Mouse (Mus musculus) spleen, adult 2 months (tissue): ENCODE results near the gene Cbx5. TPM values are rescaled to one million over a fixed set of nuclear protein-coding genes. Genes with fewer than 3 reads are reported as not detected.

ENCODE experiments used
- DNase-seq, 2 experiments: peaks; one replicate each; pipeline versions ENCODE4 v3.0.0 to v3.0.0-alpha.2; 2012 to 2021; ENCODE audit warnings: low spot score in 2 of 2, low read depth in 1 of 2
- H3K27ac ChIP-seq: fragments of 200-500 bp; 2 replicates; pipeline ENCODE4 v1.5.1; 2012; ENCODE audit warnings: low read length, inconsistent platforms; ENCODE audit not compliant: insufficient read depth
- H3K27me3 ChIP-seq: fragments of 200-500 bp; 2 replicates; pipeline ENCODE4 v1.6.1; 2012; ENCODE audit warnings: mild to moderate bottlenecking, moderate library complexity, low read length, inconsistent platforms; ENCODE audit not compliant: control insufficient read depth, insufficient read depth
- H3K36me3 ChIP-seq: fragments of 200-500 bp; 2 replicates; pipeline ENCODE4 v1.6.1; 2012; ENCODE audit warnings: mild to moderate bottlenecking, low read length, inconsistent platforms; ENCODE audit not compliant: control insufficient read depth, insufficient read depth
- H3K4me1 ChIP-seq: fragments of 200-500 bp; 2 replicates; pipeline ENCODE4 v1.6.1; 2011; ENCODE audit warnings: inconsistent platforms; ENCODE audit not compliant: control insufficient read depth, insufficient read depth, insufficient read length
- H3K4me3 ChIP-seq: fragments of 200-500 bp; 2 replicates; pipeline ENCODE4 v1.5.1; 2011; ENCODE audit warnings: mild to moderate bottlenecking, inconsistent platforms; ENCODE audit not compliant: insufficient read depth, insufficient read length; ENCODE audit errors: extremely low read depth
- CTCF ChIP-seq: fragments of 200-500 bp; IDR thresholded peaks from 2 replicates; pipeline ENCODE4 v1.5.1; 2011; ENCODE audit warnings: mild to moderate bottlenecking, inconsistent platforms; ENCODE audit not compliant: insufficient read depth, insufficient read length, insufficient replicate concordance; ENCODE audit errors: extremely low read depth
- POLR2A ChIP-seq: fragments of 200-500 bp; IDR thresholded peaks from 2 replicates; pipeline ENCODE4 v1.6.1; 2011; ENCODE audit warnings: low read depth, low read length, inconsistent platforms
- WGBS: fragments of 180-500 bp; shearing (Covaris S2); methylation state at CpG from one replicate; pipeline ENCODE4 v1.1.7; 2018; 5-methylcytosine and 5-hydroxymethylcytosine counted together
- polyA plus RNA-seq: library from polyadenylated mRNA; depleted of rRNA; stranded (reverse); fragments of >200 nt; gene quantifications from 2 replicates; pipeline ENCODE4 v1.2.3, GENCODE M21; 2012

Gene Cbx5
- polyA plus RNA-seq, 1 experiment = 6.4 TPM

DNA sequence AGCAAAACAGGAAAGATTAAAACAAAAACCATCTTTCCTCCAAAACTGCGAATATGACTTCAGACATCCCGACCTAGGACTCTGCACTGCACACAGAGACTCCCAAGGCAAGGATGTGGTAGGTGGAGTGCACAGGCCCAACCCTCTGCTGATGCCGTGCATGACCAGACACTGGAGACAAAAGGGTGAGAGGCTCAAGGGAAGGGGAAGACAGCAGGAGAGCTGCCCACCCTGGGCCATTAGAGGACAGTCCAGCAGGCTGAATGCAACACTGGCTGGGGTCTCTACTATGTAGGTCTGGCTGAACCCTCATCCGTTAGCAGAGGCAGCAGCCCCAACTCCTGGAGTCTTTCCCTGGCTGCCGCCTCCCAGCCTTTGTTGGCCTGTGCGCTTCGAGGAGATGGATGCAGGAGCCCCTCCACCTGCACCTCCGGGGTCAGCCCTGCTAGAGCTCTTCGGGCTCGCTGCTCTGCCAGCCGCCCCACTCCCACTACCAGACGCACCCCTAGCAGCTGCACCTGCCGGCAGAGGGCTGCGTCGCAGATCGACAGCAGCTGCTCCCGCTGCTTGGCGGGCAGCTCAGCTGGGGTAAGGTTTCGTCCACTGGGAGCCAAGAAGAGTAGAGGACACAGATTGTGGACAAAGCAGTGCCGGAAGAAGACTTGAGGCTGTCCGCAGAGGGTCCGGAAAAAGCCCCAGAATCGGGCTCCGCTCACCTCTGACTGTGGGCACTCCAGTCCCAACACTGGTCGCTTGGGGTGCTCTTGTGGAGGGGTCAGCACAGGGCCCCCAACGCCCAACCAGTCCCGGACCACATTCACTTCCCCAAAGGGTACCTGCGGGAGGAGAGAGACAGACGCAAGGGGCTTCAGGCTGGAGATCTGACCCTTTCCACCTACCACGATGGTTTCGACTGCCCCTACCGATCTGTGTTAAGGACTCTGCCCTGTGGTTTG lies 84.0 kb downstream of the Cbx5 start:
- Histone ChIP-seq H3K27ac (no peak overlapping the region), H3K27me3 (no peaks in the 10 kb centered on the region), H3K36me3 (peaks cover 19% of the 10 kb centered on the region), H3K4me1 (no peaks in the 10 kb centered on the region), H3K4me3 (no peak overlapping the region)
- TF ChIP-seq POLR2A (no peak), CTCF (no peak)
- DNase-seq = no peak
- 88% methylated on average over 32 of the region's 32 CpGs for WGBS

GRCm38 (mm10) chr15:103152890-103153610 lies 86.6 kb downstream of the Cbx5 start:
- no peaks in the 10 kb centered on the region for H3K27me3 ChIP-seq
- WGBS = 64% methylated on average over 4 of the region's 4 CpGs
- no peak overlapping the region for H3K4me3 ChIP-seq
- no peaks in the 10 kb centered on the region for H3K4me1 ChIP-seq
- DNase-seq = no peak
- TF ChIP-seq POLR2A (no peak), CTCF (no peak)
- no peak overlapping the region for H3K27ac ChIP-seq
- H3K36me3 ChIP-seq = peaks cover 16% of the 10 kb centered on the region

GRCm38 (mm10) chr15:103152371-103152770 lies 87.2 kb downstream of the Cbx5 start:
- 87% methylated on average over 3 of the region's 3 CpGs for WGBS
- Histone ChIP-seq H3K4me1 (no peaks in the 10 kb centered on the region), H3K27ac (no peak overlapping the region), H3K27me3 (no peaks in the 10 kb centered on the region), H3K4me3 (no peak overlapping the region), H3K36me3 (peaks cover 14% of the 10 kb centered on the region)
- TF ChIP-seq POLR2A = no peak
- TF ChIP-seq CTCF = no peak
- DNase-seq = no peak

DNA sequence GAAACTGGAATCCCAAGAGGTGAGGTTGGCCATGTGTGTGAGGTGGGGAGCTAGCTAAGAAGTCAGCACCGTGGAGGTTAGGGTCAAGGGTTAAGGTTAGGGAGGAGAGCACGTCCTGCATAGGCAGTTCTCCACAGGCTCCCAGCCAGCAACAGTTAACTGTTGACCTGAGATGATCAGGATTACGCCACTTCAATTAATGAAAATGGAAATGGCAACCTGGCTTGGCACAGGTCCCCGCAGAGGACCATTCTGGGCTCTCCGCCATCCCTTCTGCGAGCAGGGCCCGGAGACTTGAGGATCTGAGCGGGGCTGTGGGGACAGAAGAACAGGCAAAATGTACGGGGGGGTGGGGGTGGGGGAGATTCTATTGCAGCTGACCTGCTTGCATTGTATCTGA lies 91.8 kb downstream of the Cbx5 start:
- peaks cover 12% of the 10 kb centered on the region for H3K27me3 ChIP-seq
- H3K4me1 ChIP-seq = no peaks in the 10 kb centered on the region; the same call in 1 of the 2 replicates
- TF ChIP-seq CTCF (no peak), POLR2A (no peak)
- H3K36me3 ChIP-seq = no peaks in the 10 kb centered on the region
- no peak overlapping the region for H3K4me3 ChIP-seq
- no peak overlapping the region for H3K27ac ChIP-seq
- no peak for DNase-seq
- WGBS = 76% methylated on average over 9 of the region's 9 CpGs

- Histone ChIP-seq H3K27me3 (peaks cover 12% of the 10 kb centered on the region), H3K4me1 (no peaks in the 10 kb centered on the region; the same call in 1 of the 2 replicates), H3K4me3 (no peak overlapping the region), H3K27ac (no peak overlapping the region), H3K36me3 (no peaks in the 10 kb centered on the region)
- DNase-seq = no peak
- TF ChIP-seq POLR2A = no peak
- TF ChIP-seq CTCF = no peak
- 16% methylated on average over 3 of the region's 3 CpGs for WGBS
Measured at GRCm38 (mm10) chr15:103147422-103147690, 92.3 kb downstream of the Cbx5 start.

- Histone ChIP-seq H3K27ac (no peak overlapping the region), H3K4me3 (no peak overlapping the region), H3K36me3 (no peaks in the 10 kb centered on the region), H3K4me1 (no peaks in the 10 kb centered on the region; the same call in 1 of the 2 replicates), H3K27me3 (peaks cover 12% of the 10 kb centered on the region)
- 3% methylated on average over 57 of the region's 57 CpGs for WGBS
- no peak for DNase-seq
- TF ChIP-seq POLR2A = no peak
- no peak for TF ChIP-seq CTCF
Measured at GRCm38 (mm10) chr15:103146627-103147421, 92.8 kb downstream of the Cbx5 start.
